Mouse (Mus musculus) myocyte (in vitro differentiated cells): Measurements from ENCODE around the gene Prkg1. TPM values are rescaled to one million over a fixed set of nuclear protein-coding genes. Genes with fewer than 3 reads are reported as not detected.

Experiments used
- H3K27me3 ChIP-seq: one replicate; pipeline ENCODE4 v1.6.1; 2011; ENCODE audit not compliant: control insufficient read depth, insufficient read depth, insufficient read length
- H3K36me3 ChIP-seq: one replicate; pipeline ENCODE4 v1.6.1; 2011; ENCODE audit not compliant: control insufficient read depth, insufficient read depth
- H3K4me2 ChIP-seq: one replicate; pipeline ENCODE4 v1.6.1; 2011; ENCODE audit warnings: low read depth, control low read depth
- H3K4me3 ChIP-seq: one replicate; pipeline ENCODE4 v1.5.1; 2011; ENCODE audit warnings: mild to moderate bottlenecking, control low read depth, moderate library complexity
- H3K79me2 ChIP-seq: one replicate; pipeline ENCODE4 v1.6.1; 2011; ENCODE audit not compliant: control insufficient read depth, insufficient read depth
- H3ac ChIP-seq: one replicate; pipeline ENCODE4 v1.6.1; 2011; ENCODE audit not compliant: control insufficient read depth, insufficient read length
- CEBPB ChIP-seq: IDR thresholded peaks from 2 replicates; pipeline ENCODE4 v1.6.1; 2011; ENCODE audit warnings: mild to moderate bottlenecking, moderate library complexity; ENCODE audit not compliant: poor library complexity, insufficient read depth, severe bottlenecking
- E2F4 ChIP-seq: IDR thresholded peaks from one replicate; pipeline ENCODE4 v1.6.1; 2011; ENCODE audit warnings: mild to moderate bottlenecking, control low read depth, moderate library complexity; ENCODE audit not compliant: insufficient read depth
- MAX ChIP-seq: IDR thresholded peaks from one replicate; pipeline ENCODE4 v1.6.1; 2011; ENCODE audit warnings: low read depth, mild to moderate bottlenecking, control low read depth
- MYOD1 ChIP-seq, 3 experiments: IDR thresholded peaks; one replicate each; pipeline ENCODE4 v1.6.1; 2011; ENCODE audit warnings: control low read depth in 2 of 3, low read depth in 2 of 3, mild to moderate bottlenecking in 2 of 3, moderate library complexity in 1 of 3; ENCODE audit not compliant: insufficient read length in 2 of 3, control insufficient read depth in 1 of 3
- MYOG ChIP-seq, 3 experiments: IDR thresholded peaks; one replicate each; pipeline ENCODE4 v1.6.1; 2011; ENCODE audit warnings: control low read depth in 2 of 3, low read depth in 2 of 3, mild to moderate bottlenecking in 2 of 3; ENCODE audit not compliant: insufficient read length in 2 of 3, control insufficient read depth in 1 of 3, insufficient read depth in 1 of 3
- POLR2A ChIP-seq: IDR thresholded peaks from one replicate; pipeline ENCODE4 v1.6.1; 2011; ENCODE audit warnings: low read depth, mild to moderate bottlenecking, control low read depth, moderate library complexity; ENCODE audit not compliant: insufficient read length
- POLR2AphosphoS2 ChIP-seq: IDR thresholded peaks from one replicate; pipeline ENCODE4 v1.6.1; 2011; ENCODE audit warnings: low read depth, control low read depth; ENCODE audit not compliant: insufficient read length
- REST ChIP-seq: IDR thresholded peaks from one replicate; pipeline ENCODE4 v1.6.1; 2011; ENCODE audit warnings: mild to moderate bottlenecking, control low read depth, moderate library complexity; ENCODE audit not compliant: insufficient read depth, insufficient read length
- SRF ChIP-seq: IDR thresholded peaks from one replicate; pipeline ENCODE4 v1.6.1; 2011; ENCODE audit warnings: low read depth; ENCODE audit not compliant: control insufficient read depth, insufficient read length
- TCF12 ChIP-seq: IDR thresholded peaks from one replicate; pipeline ENCODE4 v1.6.1; 2011; ENCODE audit warnings: mild to moderate bottlenecking, control low read depth; ENCODE audit not compliant: poor library complexity, insufficient read depth, severe bottlenecking
- TCF3 ChIP-seq: IDR thresholded peaks from one replicate; pipeline ENCODE4 v1.6.1; 2011; ENCODE audit warnings: low read depth, control low read depth; ENCODE audit not compliant: insufficient read length
- USF1 ChIP-seq: IDR thresholded peaks from one replicate; pipeline ENCODE4 v1.6.1; 2011; ENCODE audit warnings: low read depth, mild to moderate bottlenecking, control low read depth, moderate library complexity
- polyA plus RNA-seq: library from polyadenylated mRNA; unstranded; fragments of >200 nt; fragmentation: generic; extraction: Trizol; gene quantifications from one replicate; pipeline ENCODE4 v1.2.1, GENCODE M21; 2012; ENCODE audit warnings: missing spikeins

Prkg1 gene
- polyA plus RNA-seq, 1 experiment = 1.7 TPM

DNA sequence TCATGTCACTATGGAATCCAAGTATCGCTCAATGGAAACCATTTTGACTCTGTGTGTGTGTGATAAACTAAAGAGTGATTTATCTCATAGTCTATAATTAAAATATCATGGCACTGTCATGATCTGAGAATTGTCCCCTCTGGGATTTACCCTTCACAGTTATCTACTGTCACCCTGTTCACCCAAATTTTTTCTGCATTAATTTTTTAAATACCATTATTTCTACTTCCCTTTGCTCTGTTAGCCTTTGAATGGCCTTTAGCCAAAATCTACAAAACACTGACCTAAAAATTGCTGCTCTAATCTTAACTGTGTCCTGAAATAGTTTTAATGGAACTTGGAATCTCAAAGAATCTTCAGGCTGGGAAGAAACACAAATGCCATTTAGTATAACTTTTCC, 143.1 kb downstream of the Prkg1 start:
- no peak overlapping the region for H3K4me2 ChIP-seq
- H3K27me3 ChIP-seq = no peaks in the 10 kb centered on the region
- no peaks in the 10 kb centered on the region for H3K79me2 ChIP-seq
- no peak for TF ChIP-seq TCF12
- no peak for TF ChIP-seq TCF3
- no peak for TF ChIP-seq SRF
- no peak overlapping the region for H3K4me3 ChIP-seq
- H3ac ChIP-seq = no peak overlapping the region
- H3K36me3 ChIP-seq = no peaks in the 10 kb centered on the region

DNA sequence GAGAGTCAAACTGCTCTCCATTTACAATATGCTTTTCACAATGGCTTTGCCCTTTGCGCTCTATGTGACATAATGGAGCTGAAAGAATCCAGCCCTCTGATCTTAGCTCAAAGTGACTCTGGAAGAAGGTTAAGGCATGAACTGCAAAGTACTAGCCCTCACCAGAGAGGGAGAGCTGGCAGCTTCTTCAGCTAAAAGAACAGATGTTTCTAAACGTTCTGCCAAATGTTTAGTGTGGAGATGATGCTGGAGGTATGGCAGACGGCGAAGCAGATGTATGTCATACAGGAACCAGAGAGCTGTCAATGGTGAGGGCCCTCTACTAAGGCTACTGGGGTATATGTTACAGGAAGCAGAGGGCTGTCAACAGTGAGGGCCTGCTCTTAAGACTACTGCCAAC, 148.0 kb downstream of the Prkg1 start:
- TF ChIP-seq REST = no peak
- TF ChIP-seq E2F4 = no peak
- no peak for TF ChIP-seq MYOD1 (IDR thresholded peaks at IDR 0.05; ENCODE audit: control insufficient read depth in 1 of 3, insufficient read length in 2 of 3, low read depth in 2 of 3)
- TF ChIP-seq SRF = no peak
- no peak for TF ChIP-seq CEBPB
- TF ChIP-seq TCF3 = no peak
- TF ChIP-seq MAX = no peak
- TF ChIP-seq POLR2A = no peak
- no peak for TF ChIP-seq TCF12
- Histone ChIP-seq H3K27me3 (no peaks in the 10 kb centered on the region), H3K79me2 (no peaks in the 10 kb centered on the region), H3K4me2 (no peak overlapping the region), H3K4me3 (no peak overlapping the region), H3ac (no peak overlapping the region), H3K36me3 (no peaks in the 10 kb centered on the region)

DNA sequence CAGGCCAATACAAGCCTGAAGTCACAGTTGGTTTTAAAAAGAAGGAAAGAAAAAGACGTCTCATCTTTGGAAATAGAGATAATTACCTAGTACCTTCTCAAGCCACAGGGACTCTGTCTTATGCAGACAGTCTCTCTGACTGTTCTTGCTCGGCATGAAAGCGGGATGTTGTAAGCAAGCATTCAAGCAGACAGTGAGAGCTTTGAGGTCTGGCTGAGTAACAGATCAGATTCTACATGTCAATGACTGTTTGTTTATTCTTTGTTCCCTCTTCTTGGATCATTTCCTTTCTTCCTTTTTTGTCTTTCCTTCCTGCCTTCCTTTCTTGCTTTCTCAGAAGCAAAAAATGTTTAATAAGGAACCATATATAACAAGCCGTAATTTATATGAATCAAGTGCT, 148.7 kb downstream of the Prkg1 start:
- H3ac ChIP-seq = no peak overlapping the region
- no peaks in the 10 kb centered on the region for H3K36me3 ChIP-seq
- TF ChIP-seq SRF = no peak
- no peak for TF ChIP-seq TCF12
- TF ChIP-seq REST = no peak
- no peak for TF ChIP-seq MYOD1 (IDR thresholded peaks at IDR 0.05; ENCODE audit: control insufficient read depth in 1 of 3, insufficient read length in 2 of 3, low read depth in 2 of 3)
- TF ChIP-seq USF1 = no peak
- no peak for TF ChIP-seq MYOG (IDR thresholded peaks at IDR 0.05; ENCODE audit: control insufficient read depth in 1 of 3, insufficient read depth in 1 of 3, insufficient read length in 2 of 3, low read depth in 2 of 3)
- TF ChIP-seq POLR2A = no peak
- TF ChIP-seq MAX = no peak
- TF ChIP-seq E2F4 = no peak
- no peak for TF ChIP-seq POLR2AphosphoS2
- no peak for TF ChIP-seq TCF3
- no peak for TF ChIP-seq CEBPB
- no peaks in the 10 kb centered on the region for H3K27me3 ChIP-seq
- no peak overlapping the region for H3K4me2 ChIP-seq
- H3K4me3 ChIP-seq = no peak overlapping the region
- H3K79me2 ChIP-seq = no peaks in the 10 kb centered on the region

DNA sequence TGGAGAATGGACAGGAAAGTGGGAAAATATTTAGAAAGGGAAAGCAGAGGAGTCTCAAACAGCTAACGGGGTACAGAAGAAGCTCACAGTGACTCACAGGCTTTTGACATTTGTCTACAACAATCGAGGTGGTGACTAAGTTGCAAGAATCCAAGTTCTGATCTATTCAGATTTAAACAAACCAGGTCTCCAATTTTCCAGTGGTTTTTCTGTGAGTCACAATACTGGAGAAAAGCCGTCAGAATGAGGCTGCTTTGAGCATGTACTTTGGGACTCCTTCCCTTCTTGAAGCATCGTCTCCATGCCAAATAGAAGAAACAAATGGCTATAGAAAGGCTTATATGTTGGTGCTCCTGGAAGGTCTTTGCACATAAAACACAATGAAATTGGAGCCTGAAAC, 151.7 kb downstream of the Prkg1 start:
- no peak for TF ChIP-seq SRF
- TF ChIP-seq MAX = no peak
- no peak for TF ChIP-seq MYOG (IDR thresholded peaks at IDR 0.05; ENCODE audit: control insufficient read depth in 1 of 3, insufficient read depth in 1 of 3, insufficient read length in 2 of 3, low read depth in 2 of 3)
- TF ChIP-seq TCF12 = no peak
- no peak for TF ChIP-seq USF1
- no peak for TF ChIP-seq TCF3
- no peak for TF ChIP-seq MYOD1 (IDR thresholded peaks at IDR 0.05; ENCODE audit: control insufficient read depth in 1 of 3, insufficient read length in 2 of 3, low read depth in 2 of 3)
- no peaks in the 10 kb centered on the region for H3K79me2 ChIP-seq
- H3K36me3 ChIP-seq = no peaks in the 10 kb centered on the region
- no peak overlapping the region for H3ac ChIP-seq
- H3K4me2 ChIP-seq = no peak overlapping the region
- H3K4me3 ChIP-seq = no peak overlapping the region
- no peaks in the 10 kb centered on the region for H3K27me3 ChIP-seq

DNA sequence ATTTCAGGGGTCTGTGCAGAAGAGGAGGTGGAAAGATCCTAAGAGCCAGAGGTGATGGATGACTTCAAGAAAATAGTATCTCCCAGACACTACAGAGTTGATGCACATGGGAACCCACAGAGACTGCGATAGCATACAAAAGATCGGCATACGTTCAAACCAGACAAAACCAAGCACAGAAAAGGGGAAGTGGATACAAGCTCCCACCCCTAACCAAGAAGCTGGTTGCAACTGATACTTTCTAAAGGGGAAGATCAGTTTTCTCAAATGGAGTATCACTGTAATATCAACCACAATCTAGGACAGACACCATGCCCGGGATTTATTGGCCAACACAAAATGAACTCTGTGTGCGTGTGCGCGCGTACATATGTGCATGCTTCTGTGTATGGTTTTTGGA, 162.3 kb downstream of the Prkg1 start:
- Histone ChIP-seq H3K4me2 (no peak overlapping the region), H3K4me3 (no peak overlapping the region), H3K79me2 (no peaks in the 10 kb centered on the region), H3K36me3 (no peaks in the 10 kb centered on the region), H3ac (no peak overlapping the region), H3K27me3 (no peaks in the 10 kb centered on the region)
- TF ChIP-seq CEBPB (no peak), SRF (no peak), POLR2AphosphoS2 (no peak), USF1 (no peak), REST (no peak), TCF3 (no peak), TCF12 (no peak), POLR2A (no peak), MYOG (IDR thresholded peaks at IDR 0.05; ENCODE audit: control insufficient read depth in 1 of 3, insufficient read depth in 1 of 3, insufficient read length in 2 of 3, low read depth in 2 of 3) (no peak), MAX (no peak), E2F4 (no peak), MYOD1 (IDR thresholded peaks at IDR 0.05; ENCODE audit: control insufficient read depth in 1 of 3, insufficient read length in 2 of 3, low read depth in 2 of 3) (no peak)

DNA sequence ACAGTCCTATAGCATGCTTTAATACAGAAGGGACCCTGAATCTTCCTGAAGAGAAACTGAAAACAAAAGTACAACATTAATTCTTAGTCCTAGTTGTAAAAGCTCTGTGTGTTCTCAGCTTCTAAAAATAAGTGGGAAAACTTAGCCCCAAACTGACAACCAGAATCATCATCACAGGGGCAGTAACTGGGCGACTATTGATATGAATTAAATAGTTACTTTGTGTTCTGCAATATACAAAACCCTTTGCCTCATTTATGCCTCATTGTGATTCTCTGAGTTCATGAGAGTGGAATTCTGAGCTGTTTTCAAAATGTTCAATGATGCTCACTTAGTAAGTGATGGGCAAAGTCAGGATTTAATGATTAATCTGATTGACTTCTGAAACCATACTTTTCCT, 170.8 kb downstream of the Prkg1 start:
- TF ChIP-seq CEBPB = no peak
- no peak for TF ChIP-seq POLR2AphosphoS2
- TF ChIP-seq TCF12 = no peak
- TF ChIP-seq USF1 = no peak
- no peak for TF ChIP-seq MYOD1 (IDR thresholded peaks at IDR 0.05; ENCODE audit: control insufficient read depth in 1 of 3, insufficient read length in 2 of 3, low read depth in 2 of 3)
- H3K4me3 ChIP-seq = no peak overlapping the region
- no peaks in the 10 kb centered on the region for H3K79me2 ChIP-seq
- H3K36me3 ChIP-seq = no peaks in the 10 kb centered on the region
- H3K27me3 ChIP-seq = no peaks in the 10 kb centered on the region
- no peak overlapping the region for H3ac ChIP-seq
- H3K4me2 ChIP-seq = no peak overlapping the region
